8 mouse cellular contexts compared by ENCODE assay signal in the genomic region with DNA sequence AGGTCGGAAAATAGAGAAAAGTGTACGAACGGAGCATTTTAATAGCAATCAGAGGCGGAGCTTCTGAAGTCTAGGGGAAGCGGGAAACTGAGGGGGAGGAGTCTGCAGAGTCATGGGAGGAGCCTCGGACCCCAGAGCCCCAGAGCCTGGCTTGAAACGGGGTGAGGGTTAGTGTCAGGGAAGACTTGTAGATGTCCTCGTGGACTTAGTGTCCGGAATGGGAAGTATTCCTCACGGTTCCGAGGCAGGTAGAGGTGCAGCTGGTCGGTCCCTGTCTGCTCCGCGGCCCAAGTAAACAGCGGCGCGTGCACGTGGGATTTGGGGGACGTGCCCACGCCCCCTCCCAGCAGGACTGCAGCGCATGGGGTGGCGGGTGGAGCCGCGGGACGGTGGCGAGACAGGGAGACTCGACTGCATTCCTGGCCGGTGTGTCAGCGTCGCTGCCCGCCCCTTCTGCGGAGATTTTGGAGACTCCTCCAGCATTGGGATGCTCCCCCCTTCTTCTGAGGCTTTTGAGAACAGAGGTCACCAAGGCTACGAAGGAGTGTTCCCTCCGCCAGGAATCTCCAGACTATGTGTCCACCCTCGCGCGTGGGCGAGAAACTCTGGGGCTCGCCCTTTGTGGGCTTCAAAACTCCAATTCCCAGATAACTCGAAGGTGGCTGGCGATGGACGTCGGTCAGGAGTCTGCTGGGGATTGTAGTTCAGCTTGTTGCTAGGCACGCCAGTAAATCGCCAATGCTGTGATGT. TPM values are rescaled to one million over a fixed set of nuclear protein-coding genes. Genes with fewer than 3 reads are reported as not detected.
DNase-seq lines count a peak whose midpoint lies in the region; ATAC-seq and TF ChIP-seq lines count a peak whose summit lies in the region.

No protein-coding gene starts in this region.

- peak; percentile 81 for DNase-seq in CH12.LX (ENCODE audit: extremely low read depth)
- DNase-seq in brain, adult 2 months (ENCODE audit: low read depth, low spot score), result peak; percentile 93
- peak; percentile 89 for DNase-seq in heart, embryonic 10.5 days (ENCODE audit: low spot score)
- peak; percentile 80 for DNase-seq in kidney, adult 9 months
- DNase-seq in liver, adult 2 months (ENCODE audit: extremely low read depth, low read depth, low spot score), result peak; percentile 82
- peak; percentile 82 for DNase-seq in midbrain, postnatal 0 days (ENCODE audit: low spot score)

- dilution Hi-C loops in CH12.LX (cut with MboI; ENCODE audit: extremely low pct_ligation_motif_present, extremely low pct_unique_long_range_greater_than_20kb, low sequenced_read_pairs), result no loop called here

- no peak overlapping the region for H3K9ac ChIP-seq in CH12.LX (ENCODE audit: insufficient read depth, low read depth)
- H3K9ac ChIP-seq in liver, adult 2 months (ENCODE audit: low read depth, low read length), result peak overlapping the region; percentile 67
- peak overlapping the region; percentile 75; the same call in 1 of the 2 replicates for H3K9ac ChIP-seq in midbrain, postnatal 0 days (replicated peaks; ENCODE audit: low read length, poor library complexity, severe bottlenecking)

- H3K4me3 ChIP-seq in CH12.LX (replicated peaks in 1 of 3; ENCODE audit: low read depth in 2 of 3, low read length in 2 of 3, poor library complexity in 1 of 3), result peak overlapping the region; percentile 70 to 85 (median 73)
- H3K4me3 ChIP-seq in heart, embryonic 10.5 days, result peak overlapping the region; percentile 73
- peak overlapping the region; percentile 90 for H3K4me3 ChIP-seq in liver, adult 2 months (ENCODE audit: insufficient read depth, low read depth, low read length)
- peak overlapping the region; percentile 63 for H3K4me3 ChIP-seq in midbrain, postnatal 0 days (ENCODE audit: low read depth, low read length)
- peak overlapping the region; percentile 89 for H3K4me3 ChIP-seq in testis, adult 2 months (ENCODE audit: control insufficient read depth, low read depth, low read length)

- H3K9me3 ChIP-seq in CH12.LX (replicated peaks; ENCODE audit: low read length), result peaks cover 4% of the 10 kb centered on the region
- no peaks in the 10 kb centered on the region for H3K9me3 ChIP-seq in heart, embryonic 10.5 days
- no peaks in the 10 kb centered on the region for H3K9me3 ChIP-seq in midbrain, postnatal 0 days (ENCODE audit: low read length)

- H3K79me2 ChIP-seq in CH12.LX (replicated peaks; ENCODE audit: control insufficient read depth, extremely low read depth, insufficient read depth, poor library complexity, severe bottlenecking), result peaks cover 8% of the 10 kb centered on the region
- H3K79me2 ChIP-seq in liver, adult 2 months (ENCODE audit: control insufficient read depth, insufficient read depth, low read length), result no peaks in the 10 kb centered on the region

- no peak for TF ChIP-seq CTCF in CH12.LX (conservative IDR thresholded peaks at IDR 0.05 in 1 of 2, IDR thresholded peaks at IDR 0.05 in 1 of 2; ENCODE audit: low read depth in 2 of 2, low read length in 2 of 2)
- no peak for TF ChIP-seq CTCF in liver, adult 2 months (IDR thresholded peaks at IDR 0.05; ENCODE audit: low read depth, low read length)
- TF ChIP-seq CTCF in midbrain, postnatal 0 days (IDR thresholded peaks at IDR 0.05), result no peak
- no peak for TF ChIP-seq CTCF in testis, adult 2 months (IDR thresholded peaks at IDR 0.05; ENCODE audit: control insufficient read depth, insufficient read depth, insufficient replicate concordance, low read depth, low read length)

- under 1% methylated on average over 45 of the region's 45 CpGs for WGBS in heart, embryonic 10.5 days
- under 1% methylated on average over 45 of the region's 45 CpGs for WGBS in liver, adult 2 months
- WGBS in midbrain, postnatal 0 days, result under 1% methylated on average over 42 of the region's 45 CpGs

- in situ Hi-C loops in CH12.LX (cut with MboI; ENCODE audit: low pct_ligation_motif_present, low pct_unique_long_range_greater_than_20kb, low sequenced_read_pairs), result loop anchor here (10.0 kb wide), 1 partner anchor 195 kb away; the partner anchor contains the start of gene Gipr

- no peak for TF ChIP-seq POLR2A in CH12.LX (IDR thresholded peaks at IDR 0.05; ENCODE audit: low read depth, low read length)
- TF ChIP-seq POLR2A in liver, adult 2 months (IDR thresholded peaks at IDR 0.05; ENCODE audit: extremely low read depth, insufficient read depth, low read length), result no peak
- no peak for TF ChIP-seq POLR2A in testis, adult 2 months (IDR thresholded peaks at IDR 0.05; ENCODE audit: control insufficient read depth, low read depth, low read length)

- TF ChIP-seq RAD21 in CH12.LX (IDR thresholded peaks at IDR 0.05; ENCODE audit: low read depth, low read length), result no peak

- no peak overlapping the region for H3K27ac ChIP-seq in CH12.LX (ENCODE audit: insufficient read depth, low read depth)
- peak overlapping the region; percentile 92 for H3K27ac ChIP-seq in heart, embryonic 10.5 days
- peak overlapping the region; percentile 50 for H3K27ac ChIP-seq in liver, adult 2 months (replicated peaks; ENCODE audit: insufficient read depth, low read depth, low read length)
- 0 out of 2 replicates have a peak overlapping the region, but pooled peaks have one; percentile 8 for H3K27ac ChIP-seq in midbrain, postnatal 0 days (ENCODE audit: low read depth, low read length)
- peak overlapping the region; percentile 86 for H3K27ac ChIP-seq in testis, adult 2 months (ENCODE audit: control insufficient read depth, insufficient read depth, low read depth, low read length)

- peaks cover 8 to 38% of the 10 kb centered on the region in 2 experiments; a peak in 3 of 4 replicates for H3K4me1 ChIP-seq in CH12.LX (ENCODE audit: control insufficient read depth in 1 of 2, insufficient read depth in 2 of 2)
- peaks cover 59% of the 10 kb centered on the region for H3K4me1 ChIP-seq in heart, embryonic 10.5 days
- peaks cover 4% of the 10 kb centered on the region; the same call in 1 of the 2 replicates for H3K4me1 ChIP-seq in liver, adult 2 months (ENCODE audit: control insufficient read depth, insufficient read depth, low read length)
- no peaks in the 10 kb centered on the region for H3K4me1 ChIP-seq in midbrain, postnatal 0 days (ENCODE audit: insufficient read depth, low read length)
- H3K4me1 ChIP-seq in testis, adult 2 months (ENCODE audit: control insufficient read depth, insufficient read depth, low read length), result peaks cover 49% of the 10 kb centered on the region

- peak overlapping the region; percentile 73 for H3K4me2 ChIP-seq in CH12.LX (ENCODE audit: insufficient read depth, low read depth, poor library complexity, severe bottlenecking)
- H3K4me2 ChIP-seq in midbrain, postnatal 0 days (ENCODE audit: low read depth, low read length, poor library complexity, severe bottlenecking), result peak overlapping the region; percentile 96

- H3K27me3 ChIP-seq in CH12.LX (replicated peaks), result peaks cover 38% of the 10 kb centered on the region
- no peaks in the 10 kb centered on the region for H3K27me3 ChIP-seq in heart, embryonic 10.5 days (ENCODE audit: insufficient read depth, poor library complexity, severe bottlenecking)
- no peaks in the 10 kb centered on the region for H3K27me3 ChIP-seq in liver, adult 2 months (ENCODE audit: control insufficient read depth, insufficient read depth, low read length)
- no peaks in the 10 kb centered on the region for H3K27me3 ChIP-seq in midbrain, postnatal 0 days (ENCODE audit: insufficient read depth, low read length)
- H3K27me3 ChIP-seq in testis, adult 2 months (ENCODE audit: control insufficient read depth, insufficient read depth, low read length), result no peaks in the 10 kb centered on the region

- no peak for TF ChIP-seq EP300 in CH12.LX (IDR thresholded peaks at IDR 0.05; ENCODE audit: low read length)

- peak; percentile 55 for ATAC-seq in erythroblast, adult 5-6 weeks (replicated peaks; ENCODE audit: low FRiP score, poor library complexity, severe bottlenecking)
- peak; percentile 55 for ATAC-seq in midbrain, postnatal 0 days (ENCODE audit: low FRiP score)

- H3K36me3 ChIP-seq in CH12.LX (replicated peaks in 1 of 2; ENCODE audit: control insufficient read depth in 1 of 2, insufficient read depth in 1 of 2, low read length in 1 of 2), result peaks cover 15 to 28% of the 10 kb centered on the region in 2 experiments
- H3K36me3 ChIP-seq in heart, embryonic 10.5 days, result peaks cover 27% of the 10 kb centered on the region
- H3K36me3 ChIP-seq in liver, adult 2 months (ENCODE audit: control insufficient read depth, insufficient read depth, low read length), result no peaks in the 10 kb centered on the region
- peaks cover 7% of the 10 kb centered on the region for H3K36me3 ChIP-seq in midbrain, postnatal 0 days (ENCODE audit: insufficient read depth, low read length)
- H3K36me3 ChIP-seq in testis, adult 2 months (ENCODE audit: control insufficient read depth, insufficient read depth, low read length), result no peaks in the 10 kb centered on the region; the same call in 1 of the 2 replicates

RNA-seq across cellular contexts. Expression of gene Ppp1r13l, which starts 0.5 kb away (rescaled TPM):
- total RNA-seq in CH12.LX (2012; rRNA removed) (0.42 and 0.68 TPM in 2 replicates), CH12.LX (2014; rRNA removed) (0.11 TPM in 1 of 2 replicates, not detected in the other)
- 1.3 and 1.4 TPM in 2 replicates for polyA plus RNA-seq in CH12.LX (2012; ENCODE audit: insufficient read length, low read depth)
- total RNA-seq in erythroblast, adult 5-6 weeks (2015; ENCODE audit: low replicate concordance), result 0.19 and 3.3 TPM in 2 replicates
- total RNA-seq in erythroblast, adult 5-6 weeks (2017; ENCODE audit: low replicate concordance), result not detected in 2 replicates
- polyA plus RNA-seq in heart, embryonic 10.5 days (2016; fragmentation: Nextera tagmentation; extraction: Ambion mirVana), result 12.0 and 16.2 TPM in 2 replicates
- total RNA-seq in liver, adult 2 months (2014; rRNA removed), result 0.18 and 0.20 TPM in 2 replicates
- 3.0 and 4.6 TPM in 2 replicates for polyA plus RNA-seq in liver, adult 2 months (2012; rRNA removed)
- total RNA-seq in midbrain, postnatal 0 days (2014; rRNA removed), result 0.52 and 1.0 TPM in 2 replicates
- polyA plus RNA-seq in midbrain, postnatal 0 days (2015; fragmentation: Nextera tagmentation; extraction: Ambion mirVana), result 1.5 and 2.0 TPM in 2 replicates
- polyA plus RNA-seq in testis, adult 2 months (2012; rRNA removed), result 49.5 and 71.4 TPM in 2 replicates

RNA-seq across cellular contexts. Expression of gene Cd3eap, which starts 0.8 kb away (rescaled TPM):
- 22.6 and 33.2 TPM in 2 replicates for total RNA-seq in CH12.LX (2012; rRNA removed)
- total RNA-seq in CH12.LX (2014; rRNA removed), result 14.4 and 15.9 TPM in 2 replicates
- 36.8 and 36.9 TPM in 2 replicates for polyA plus RNA-seq in CH12.LX (2012; ENCODE audit: insufficient read length, low read depth)
- 1.2 and 1.9 TPM in 2 replicates for total RNA-seq in erythroblast, adult 5-6 weeks (2015; ENCODE audit: low replicate concordance)
- 2.6 and 5.7 TPM in 2 replicates for total RNA-seq in erythroblast, adult 5-6 weeks (2017; ENCODE audit: low replicate concordance)
- 23.2 and 27.8 TPM in 2 replicates for polyA plus RNA-seq in heart, embryonic 10.5 days (2016; fragmentation: Nextera tagmentation; extraction: Ambion mirVana)
- 1.3 and 1.7 TPM in 2 replicates for total RNA-seq in liver, adult 2 months (2014; rRNA removed)
- polyA plus RNA-seq in liver, adult 2 months (2012; rRNA removed), result 6.5 and 7.0 TPM in 2 replicates
- 8.7 and 14.0 TPM in 2 replicates for total RNA-seq in midbrain, postnatal 0 days (2014; rRNA removed)
- 21.5 and 21.6 TPM in 2 replicates for polyA plus RNA-seq in midbrain, postnatal 0 days (2015; fragmentation: Nextera tagmentation; extraction: Ambion mirVana)
- polyA plus RNA-seq in testis, adult 2 months (2012; rRNA removed), result 2.8 and 3.2 TPM in 2 replicates

RNA-seq across cellular contexts. Expression of gene Ercc1, which starts 15.5 kb away (rescaled TPM):
- 27.7 and 31.1 TPM in 2 replicates for total RNA-seq in CH12.LX (2012; rRNA removed)
- 25.3 and 26.9 TPM in 2 replicates for total RNA-seq in CH12.LX (2014; rRNA removed)
- 28.2 and 29.8 TPM in 2 replicates for polyA plus RNA-seq in CH12.LX (2012; ENCODE audit: insufficient read length, low read depth)
- 8.6 and 8.8 TPM in 2 replicates for total RNA-seq in erythroblast, adult 5-6 weeks (2015; ENCODE audit: low replicate concordance)
- 4.6 and 5.2 TPM in 2 replicates for total RNA-seq in erythroblast, adult 5-6 weeks (2017; ENCODE audit: low replicate concordance)
- polyA plus RNA-seq in heart, embryonic 10.5 days (2016; fragmentation: Nextera tagmentation; extraction: Ambion mirVana), result 74.0 and 84.2 TPM in 2 replicates
- 6.5 and 6.6 TPM in 2 replicates for total RNA-seq in liver, adult 2 months (2014; rRNA removed)
- polyA plus RNA-seq in liver, adult 2 months (2012; rRNA removed), result 8.5 and 9.4 TPM in 2 replicates
- 50.3 and 71.4 TPM in 2 replicates for total RNA-seq in midbrain, postnatal 0 days (2014; rRNA removed)
- polyA plus RNA-seq in midbrain, postnatal 0 days (2015; fragmentation: Nextera tagmentation; extraction: Ambion mirVana), result 67.7 and 71.0 TPM in 2 replicates
- 50.1 and 66.6 TPM in 2 replicates for polyA plus RNA-seq in testis, adult 2 months (2012; rRNA removed)

RNA-seq across cellular contexts. Expression of gene Ercc2, which starts 21.7 kb away (rescaled TPM):
- total RNA-seq in CH12.LX (2012; rRNA removed) (40.6 and 43.8 TPM in 2 replicates), CH12.LX (2014; rRNA removed) (29.0 and 30.0 TPM in 2 replicates)
- 31.7 and 33.5 TPM in 2 replicates for polyA plus RNA-seq in CH12.LX (2012; ENCODE audit: insufficient read length, low read depth)
- 1.3 and 2.7 TPM in 2 replicates for total RNA-seq in erythroblast, adult 5-6 weeks (2015; ENCODE audit: low replicate concordance)
- 11.4 and 18.0 TPM in 2 replicates for total RNA-seq in erythroblast, adult 5-6 weeks (2017; ENCODE audit: low replicate concordance)
- 19.2 and 19.3 TPM in 2 replicates for polyA plus RNA-seq in heart, embryonic 10.5 days (2016; fragmentation: Nextera tagmentation; extraction: Ambion mirVana)
- 8.7 and 9.4 TPM in 2 replicates for total RNA-seq in liver, adult 2 months (2014; rRNA removed)
- 18.7 and 26.8 TPM in 2 replicates for polyA plus RNA-seq in liver, adult 2 months (2012; rRNA removed)
- total RNA-seq in midbrain, postnatal 0 days (2014; rRNA removed), result 63.0 and 68.3 TPM in 2 replicates
- 22.9 and 26.6 TPM in 2 replicates for polyA plus RNA-seq in midbrain, postnatal 0 days (2015; fragmentation: Nextera tagmentation; extraction: Ambion mirVana)
- 50.6 and 53.3 TPM in 2 replicates for polyA plus RNA-seq in testis, adult 2 months (2012; rRNA removed)

RNA-seq across cellular contexts. Expression of gene Klc3, which starts 43.8 kb away (rescaled TPM):
- 3.9 and 4.4 TPM in 2 replicates for total RNA-seq in CH12.LX (2012; rRNA removed)
- 0.17 TPM in 1 of 2 replicates, not detected in the other for total RNA-seq in CH12.LX (2014; rRNA removed)
- polyA plus RNA-seq in CH12.LX (2012; ENCODE audit: insufficient read length, low read depth), result not detected in 2 replicates
- not detected in 2 replicates for total RNA-seq in erythroblast, adult 5-6 weeks (2015; ENCODE audit: low replicate concordance)
- not detected in 2 replicates for total RNA-seq in erythroblast, adult 5-6 weeks (2017; ENCODE audit: low replicate concordance)
- polyA plus RNA-seq in heart, embryonic 10.5 days (2016; fragmentation: Nextera tagmentation; extraction: Ambion mirVana), result 4.4 and 5.8 TPM in 2 replicates
- 0.37 TPM in 1 of 2 replicates, not detected in the other for total RNA-seq in liver, adult 2 months (2014; rRNA removed)
- polyA plus RNA-seq in liver, adult 2 months (2012; rRNA removed), result 0.17 and 0.24 TPM in 2 replicates
- 1.2 and 1.9 TPM in 2 replicates for total RNA-seq in midbrain, postnatal 0 days (2014; rRNA removed)
- 1.2 and 1.4 TPM in 2 replicates for polyA plus RNA-seq in midbrain, postnatal 0 days (2015; fragmentation: Nextera tagmentation; extraction: Ambion mirVana)
- 33.3 and 39.9 TPM in 2 replicates for polyA plus RNA-seq in testis, adult 2 months (2012; rRNA removed)
